Mouse (Mus musculus): ENCODE measurements at regions not wholly inside any gene's neighbourhood (a gene's known extent, or its start where the extent isn't known, plus 50 kb on each side); places are given as distances from the start of the nearest gene placed in this dataset.
"Not testable (repeated sequence)": the region's sequence is repeated elsewhere in the genome, so short reads cannot be mapped to it uniquely, and the experiment has no call there.

GRCm38 (mm10) chr7:95955119-95955518, 215.9 kb upstream of the Tenm4 start:
- DNase-seq (ENCODE audit: low read depth): no peak

DNA sequence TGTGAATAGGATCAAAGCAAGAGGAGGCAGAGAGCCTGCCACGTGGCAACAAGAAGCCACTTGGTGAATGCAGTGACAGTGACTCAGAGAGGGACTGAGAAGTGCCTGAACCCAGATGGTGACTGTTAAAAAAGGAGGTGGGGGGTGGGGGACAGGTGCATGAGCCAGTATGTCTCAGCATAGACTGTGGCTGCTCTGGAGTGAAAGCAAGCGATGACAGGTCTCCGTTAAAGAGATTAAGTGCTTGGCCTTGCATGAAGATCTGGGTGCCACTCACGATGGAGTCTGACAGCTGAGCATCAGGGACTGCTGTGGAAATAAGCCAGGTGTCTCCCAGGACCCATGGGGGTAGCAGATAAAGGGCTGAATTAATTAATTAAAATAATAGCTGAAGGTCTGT, 212.0 kb upstream of the Tenm4 start:
- DNase-seq (ENCODE audit: low read depth): no peak

DNA sequence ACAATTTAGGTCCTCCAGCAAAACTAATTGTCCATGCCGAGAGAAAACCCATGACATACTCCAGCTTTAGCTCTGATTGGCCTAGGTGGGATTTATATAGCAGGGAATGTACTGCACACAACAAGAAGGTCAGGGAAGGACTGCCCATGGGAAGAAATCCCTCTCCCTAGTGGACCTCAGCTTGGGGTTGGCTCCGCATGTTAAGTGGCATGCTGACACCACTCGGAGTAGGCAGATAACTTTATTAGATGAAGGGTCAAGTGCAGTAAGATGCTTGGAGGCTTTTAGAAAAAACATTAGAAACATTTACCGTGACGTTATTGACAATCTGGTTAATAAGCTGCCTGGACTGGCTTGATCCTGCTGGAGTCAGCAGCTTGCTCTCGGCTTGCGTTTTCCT, 199.2 kb upstream of the Tenm4 start:
- DNase-seq (ENCODE audit: low read depth): no peak

GRCm38 (mm10) chr7:95974085-95974484, 197.0 kb upstream of the Tenm4 start:
- no peak for DNase-seq (ENCODE audit: low read depth)

DNA sequence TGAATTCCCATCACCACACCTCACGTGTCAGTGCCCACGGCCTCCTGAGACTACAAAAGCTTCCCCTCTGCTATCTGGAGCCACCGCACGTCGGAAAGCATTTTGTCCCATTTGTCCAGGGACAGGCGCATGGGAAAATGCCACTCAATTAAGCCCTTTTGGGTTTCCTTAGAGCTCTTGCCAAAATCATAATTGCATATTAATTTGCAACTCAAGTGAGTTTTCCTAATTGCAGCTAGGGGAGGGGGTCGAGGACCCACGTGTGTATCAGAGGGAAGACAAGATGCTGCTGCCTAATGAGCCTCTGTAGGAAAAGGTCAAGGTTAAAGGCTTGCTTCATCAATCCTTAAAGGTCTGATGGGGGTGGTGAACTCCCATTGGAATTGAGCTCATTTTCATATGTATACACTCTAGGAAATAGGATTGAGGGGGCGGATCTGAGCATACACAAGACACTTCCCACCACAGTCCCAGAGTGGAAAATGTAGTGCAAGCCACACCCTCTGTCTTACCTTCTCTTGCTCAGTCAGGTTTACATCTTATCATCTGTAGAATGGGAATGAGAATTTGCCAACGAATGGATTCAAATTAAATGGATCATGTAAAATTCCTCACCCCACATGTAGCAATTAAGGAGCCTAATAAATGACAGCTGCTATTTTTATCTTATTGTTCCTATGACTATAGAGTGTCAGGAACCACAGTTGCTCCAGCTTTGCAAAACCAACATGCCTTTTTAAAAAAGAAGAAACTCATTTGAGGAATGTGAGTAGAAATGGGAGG, 179.6 kb upstream of the Tenm4 start:
- no peak for DNase-seq (ENCODE audit: low read depth)

GRCm38 (mm10) chr7:95992033-95992516, 179.0 kb upstream of the Tenm4 start:
- DNase-seq (ENCODE audit: low read depth): no peak

DNA sequence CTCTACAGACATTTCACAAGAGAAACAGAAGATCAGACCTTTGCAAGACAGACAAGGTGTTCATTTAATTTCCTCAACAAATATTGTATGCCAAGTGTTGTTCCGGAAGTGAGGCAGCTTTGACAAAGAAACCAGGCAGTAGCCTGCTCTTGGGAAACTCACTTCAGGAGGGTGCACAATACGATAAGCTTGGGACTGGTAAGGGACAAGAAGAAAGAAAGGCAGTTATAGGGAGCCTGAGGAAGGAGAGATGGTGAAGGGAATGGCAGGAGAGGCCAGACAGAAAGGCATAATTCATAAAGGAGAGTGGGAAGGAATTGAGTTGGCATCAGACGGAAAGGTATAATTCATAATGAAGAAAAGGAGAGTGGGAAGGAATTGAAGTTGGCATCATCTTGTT, 178.5 kb upstream of the Tenm4 start:
- no peak for DNase-seq (ENCODE audit: low read depth)

- no peak for DNase-seq (ENCODE audit: low read depth)
Measured at GRCm38 (mm10) chr7:95997190-95997589, 173.9 kb upstream of the Tenm4 start.

GRCm38 (mm10) chr7:95999189-95999588, 171.9 kb upstream of the Tenm4 start:
- no peak for DNase-seq (ENCODE audit: low read depth)

- no peak for DNase-seq (ENCODE audit: low read depth)
Measured at GRCm38 (mm10) chr7:96002401-96002800, 168.6 kb upstream of the Tenm4 start.

- no peak for DNase-seq (ENCODE audit: low read depth)
Measured at GRCm38 (mm10) chr7:96006299-96006698, 164.7 kb upstream of the Tenm4 start.

GRCm38 (mm10) chr7:96013008-96013407, 158.0 kb upstream of the Tenm4 start:
- DNase-seq (ENCODE audit: low read depth): no peak

DNA sequence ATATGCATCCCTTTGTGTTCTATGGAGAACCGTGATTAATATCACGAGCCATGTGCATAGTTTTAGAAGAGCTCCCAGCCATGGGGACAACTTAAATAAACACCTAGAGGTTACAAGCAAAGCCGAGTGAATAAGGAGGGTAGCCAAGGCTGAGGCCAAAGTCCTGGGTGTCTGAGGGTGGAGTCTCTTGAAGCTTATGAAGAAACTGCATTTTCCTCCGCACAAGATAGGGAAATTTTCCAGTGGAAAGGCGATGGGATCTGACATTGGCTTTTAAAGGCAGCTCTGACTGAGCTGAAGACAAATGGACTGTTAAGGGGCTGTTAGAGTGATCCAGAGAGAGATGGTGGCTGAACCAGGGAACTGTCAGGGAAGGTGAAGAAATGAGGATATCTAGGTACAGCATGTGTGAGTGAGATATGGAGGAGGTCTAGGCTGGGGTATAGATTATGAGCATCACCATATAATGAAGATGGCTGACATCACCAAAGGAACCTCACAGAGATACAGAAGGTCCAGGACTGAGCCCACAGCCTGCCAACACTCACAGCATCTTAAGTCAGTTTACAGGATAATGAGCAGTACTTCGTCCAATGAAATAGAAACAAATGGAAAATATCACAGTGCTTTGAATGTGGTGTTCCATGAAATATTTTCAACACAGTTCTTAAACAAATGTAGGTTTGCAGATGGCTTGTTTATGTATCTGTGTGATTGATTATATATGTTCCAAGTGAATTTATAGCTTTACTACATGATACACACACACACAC, 153.7 kb upstream of the Tenm4 start:
- no peak for DNase-seq (ENCODE audit: low read depth)

- no peak for DNase-seq (ENCODE audit: low read depth)
Measured at GRCm38 (mm10) chr7:96024048-96024447, 147.0 kb upstream of the Tenm4 start.

GRCm38 (mm10) chr7:96026781-96027418, 144.1 kb upstream of the Tenm4 start:
- no peak for DNase-seq (ENCODE audit: low read depth)

- DNase-seq (ENCODE audit: low read depth): no peak
Measured at GRCm38 (mm10) chr7:96033636-96034035, 137.4 kb upstream of the Tenm4 start.

DNA sequence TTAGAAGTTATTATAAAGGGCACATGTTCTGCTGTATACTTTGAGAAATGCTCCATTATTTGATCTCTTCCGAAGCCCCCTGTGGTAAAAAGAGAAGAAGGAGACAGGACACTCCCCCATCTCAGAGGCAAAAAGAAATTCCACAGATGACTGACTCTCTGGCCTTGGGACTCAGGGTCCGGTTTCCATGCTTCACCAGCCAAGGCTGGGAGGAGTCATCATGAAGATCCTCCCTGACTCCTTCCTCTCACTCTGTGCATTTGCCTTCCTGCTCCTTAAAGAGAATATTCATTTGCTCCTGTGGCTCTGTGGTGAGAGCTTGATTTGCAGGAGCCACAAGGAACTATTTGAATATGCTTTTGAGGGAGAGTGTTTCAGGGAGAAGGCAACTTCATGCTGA, 135.6 kb upstream of the Tenm4 start:
- no peak for DNase-seq (ENCODE audit: low read depth)

DNA sequence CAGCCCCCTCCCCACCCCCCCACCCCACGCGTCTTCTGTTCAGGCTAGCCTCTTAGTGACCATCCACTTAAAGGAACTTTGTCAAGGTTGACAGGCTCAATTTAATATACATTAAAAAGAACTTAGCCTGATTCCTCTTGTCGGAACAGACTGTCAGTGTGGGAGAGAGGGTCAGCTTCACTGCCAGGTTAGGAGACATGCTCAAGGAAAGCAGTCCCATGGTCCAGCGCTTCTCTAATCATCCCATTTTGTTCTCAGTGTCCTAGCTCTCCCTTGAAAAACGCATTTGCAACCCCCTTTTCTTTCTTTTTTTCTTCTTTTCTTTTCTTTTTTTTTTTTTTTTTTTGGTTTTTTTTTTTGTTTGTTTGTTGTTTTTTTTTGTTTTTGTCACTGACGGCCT, 131.4 kb upstream of the Tenm4 start:
- no peak for DNase-seq (ENCODE audit: low read depth)

DNA sequence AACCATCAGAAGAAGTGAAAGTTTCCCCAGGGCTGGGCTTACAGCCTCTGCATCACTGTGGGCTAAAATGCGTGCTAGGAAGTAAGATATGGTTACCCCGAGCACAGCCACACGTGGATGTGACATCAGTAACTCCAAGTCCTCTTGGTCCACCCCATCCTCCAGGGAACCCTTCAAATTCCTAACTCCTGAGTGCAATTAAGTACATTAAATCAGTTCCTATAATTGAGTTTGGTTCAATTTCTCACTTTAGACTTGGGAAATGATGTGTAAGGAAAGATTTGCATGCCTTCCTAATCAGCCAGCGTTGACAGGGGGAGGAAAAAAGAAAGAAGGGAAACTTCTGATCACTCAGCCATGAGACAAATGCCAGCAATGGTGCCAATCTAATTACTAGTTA, 129.2 kb upstream of the Tenm4 start:
- DNase-seq (ENCODE audit: low read depth): no peak

GRCm38 (mm10) chr7:96051631-96052030, 119.4 kb upstream of the Tenm4 start:
- DNase-seq (ENCODE audit: low read depth): peak; percentile 23

DNA sequence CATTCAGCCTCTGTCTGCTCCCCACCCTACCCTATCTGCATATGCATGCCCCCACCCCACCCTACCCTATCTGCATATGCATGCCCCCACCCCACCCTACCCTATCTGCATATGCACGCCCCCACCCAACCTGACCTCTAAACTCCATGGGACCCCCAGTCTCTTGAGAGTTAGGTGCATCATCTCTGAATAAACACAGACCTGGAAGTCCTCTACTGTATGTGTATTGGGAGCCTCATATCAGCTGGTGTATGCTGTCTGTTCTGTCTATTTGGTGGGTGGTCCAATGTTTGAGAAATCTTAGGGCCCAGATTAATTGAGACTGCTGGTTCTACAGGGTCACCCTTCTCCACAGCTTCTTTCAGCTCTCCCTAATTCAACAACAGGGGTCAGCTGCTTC, 109.4 kb upstream of the Tenm4 start:
- DNase-seq (ENCODE audit: low read depth): not testable (repeated sequence)

GRCm38 (mm10) chr7:96078511-96078910, 92.5 kb upstream of the Tenm4 start:
- no peak for DNase-seq (ENCODE audit: low read depth)

DNA sequence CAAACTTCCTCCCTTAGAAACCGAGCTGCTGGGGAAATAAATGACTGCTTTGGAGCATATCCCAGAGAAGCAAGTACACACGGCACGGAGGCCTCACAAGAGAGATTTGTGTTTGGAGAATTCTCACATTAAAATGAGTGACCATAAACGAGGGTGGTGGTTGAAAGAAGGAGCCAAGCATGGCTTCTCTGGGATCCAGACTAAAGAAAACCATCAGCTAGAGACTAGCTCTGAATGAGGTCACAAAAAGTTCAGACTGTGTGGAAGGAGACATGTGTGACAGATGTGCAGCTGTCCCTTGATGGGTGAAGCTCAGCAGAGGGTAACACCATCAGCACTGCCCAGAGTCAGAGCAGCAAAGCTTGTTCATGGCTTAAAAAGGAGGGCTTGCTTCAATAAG, 89.4 kb upstream of the Tenm4 start:
- no peak for DNase-seq (ENCODE audit: low read depth)

All from NIH3T3 (cell line).